Mouse (Mus musculus) right cerebral cortex, postnatal 36 days (tissue): ENCODE measurements around the gene Ccdc97.
"Not testable (repeated sequence)": the region's sequence is repeated elsewhere in the genome, so short reads cannot be mapped to it uniquely, and the experiment has no call there.

ENCODE experiments used
- DNase-seq, 2 experiments: peaks; one replicate each; pipeline ENCODE4 v3.0.0; 2022; ENCODE audit warnings: low spot score in 2 of 2, mixed read lengths in 1 of 2

Gene Ccdc97

GRCm38 (mm10) chr7:25718788-25719417, at the start of gene Ccdc97:
Ccdc97 (minus strand) TSS chr7:25719088.
- DNase-seq: peak; percentile 92 to 95

- DNase-seq: no peak
Measured at GRCm38 (mm10) chr7:25768229-25768628, 49.3 kb upstream of the Ccdc97 start.

- no peak for DNase-seq
Measured at GRCm38 (mm10) chr7:25766108-25766507, 47.2 kb upstream of the Ccdc97 start.

GRCm38 (mm10) chr7:25764221-25764620, 45.3 kb upstream of the Ccdc97 start:
- DNase-seq: no peak

GRCm38 (mm10) chr7:25763678-25764077, 44.8 kb upstream of the Ccdc97 start:
- DNase-seq: no peak

- DNase-seq: no peak
Measured at GRCm38 (mm10) chr7:25761354-25761753, 42.5 kb upstream of the Ccdc97 start.

GRCm38 (mm10) chr7:25756011-25756410, 37.1 kb upstream of the Ccdc97 start:
- DNase-seq: peak; percentile 83 to 84

GRCm38 (mm10) chr7:25755468-25755833, 36.6 kb upstream of the Ccdc97 start:
- DNase-seq: peak; percentile 50 to 64

- peak; percentile 100 for DNase-seq
Measured at GRCm38 (mm10) chr7:25754738-25755467, 36.0 kb upstream of the Ccdc97 start, which contains the start of gene Hnrnpul1. Hnrnpul1 (minus strand) TSS chr7:25754757.

- no peak for DNase-seq
Measured at GRCm38 (mm10) chr7:25754439-25754737, 35.5 kb upstream of the Ccdc97 start.

- peak; percentile 14 to 37 for DNase-seq
Measured at GRCm38 (mm10) chr7:25753643-25754438, 35.0 kb upstream of the Ccdc97 start.

- no peak for DNase-seq
Measured at GRCm38 (mm10) chr7:25753076-25753475, 34.2 kb upstream of the Ccdc97 start.

GRCm38 (mm10) chr7:25746844-25747243, 28.0 kb upstream of the Ccdc97 start:
- DNase-seq: no peak

- DNase-seq: no peak
Measured at GRCm38 (mm10) chr7:25738277-25738676, 19.4 kb upstream of the Ccdc97 start.

GRCm38 (mm10) chr7:25736920-25737319, 18.0 kb upstream of the Ccdc97 start:
- DNase-seq: no peak

- no peak for DNase-seq
Measured at GRCm38 (mm10) chr7:25734991-25735390, 16.1 kb upstream of the Ccdc97 start.

- DNase-seq: no peak
Measured at GRCm38 (mm10) chr7:25731294-25732055, 12.6 kb upstream of the Ccdc97 start.

GRCm38 (mm10) chr7:25729862-25730261, 11.0 kb upstream of the Ccdc97 start:
- no peak for DNase-seq

- DNase-seq: no peak
Measured at GRCm38 (mm10) chr7:25729396-25729795, 10.5 kb upstream of the Ccdc97 start.

GRCm38 (mm10) chr7:25727800-25728199, 8.9 kb upstream of the Ccdc97 start:
- no peak for DNase-seq

GRCm38 (mm10) chr7:25725886-25726285, 7.0 kb upstream of the Ccdc97 start:
- no peak for DNase-seq

- not testable (repeated sequence) for DNase-seq
Measured at GRCm38 (mm10) chr7:25721776-25722175, 2.9 kb upstream of the Ccdc97 start.
